Mouse (Mus musculus) gastrocnemius, postnatal 4 days (tissue): ENCODE results near the gene Prps2. TPM values are rescaled to one million over a fixed set of nuclear protein-coding genes. Genes with fewer than 3 reads are reported as not detected.
A peak's percentile ranks its signal among the peaks of the same experiment; 100 is the strongest.
"Not testable (repeated sequence)": the region's sequence is repeated elsewhere in the genome, so short reads cannot be mapped to it uniquely, and the experiment has no call there.

Experiments
- DNase-seq, 2 experiments: peaks; one replicate each; pipeline ENCODE4 v3.0.0; 2021 to 2022; ENCODE audit warnings: low spot score in 2 of 2, mixed read lengths in 2 of 2
- long read RNA-seq, 2 experiments: library from polyadenylated mRNA; stranded (forward); transcript quantifications; one replicate each; pipeline ENCODE4 v2.0.0; 2021
- total RNA-seq, 2 experiments: library from RNA; stranded (reverse); gene quantifications; 2 replicates each; pipeline ENCODE4 v1.2.3; 2021

The Prps2 gene
- 1 to 10 TPM; 6.6 to 7.2 TPM for total RNA-seq
- long read RNA-seq, experiment 1, transcript Prps2-201 (7 exons, 3,699 nt) = major isoform, 7 of 12 reads
- long read RNA-seq, experiment 1, partial matches to known transcripts = 4 of 12 reads
- long read RNA-seq, experiment 1, other reads (novel, unspliced or antisense) = 1 of 12 reads
- long read RNA-seq, experiment 2, transcript Prps2-201 (7 exons, 3,699 nt) = major isoform, 5 of 6 reads
- long read RNA-seq, experiment 2, partial matches to known transcripts = 1 of 6 reads
- long read RNA-seq, experiment 2, other reads (novel, unspliced or antisense) = 0 of 6 reads

DNA sequence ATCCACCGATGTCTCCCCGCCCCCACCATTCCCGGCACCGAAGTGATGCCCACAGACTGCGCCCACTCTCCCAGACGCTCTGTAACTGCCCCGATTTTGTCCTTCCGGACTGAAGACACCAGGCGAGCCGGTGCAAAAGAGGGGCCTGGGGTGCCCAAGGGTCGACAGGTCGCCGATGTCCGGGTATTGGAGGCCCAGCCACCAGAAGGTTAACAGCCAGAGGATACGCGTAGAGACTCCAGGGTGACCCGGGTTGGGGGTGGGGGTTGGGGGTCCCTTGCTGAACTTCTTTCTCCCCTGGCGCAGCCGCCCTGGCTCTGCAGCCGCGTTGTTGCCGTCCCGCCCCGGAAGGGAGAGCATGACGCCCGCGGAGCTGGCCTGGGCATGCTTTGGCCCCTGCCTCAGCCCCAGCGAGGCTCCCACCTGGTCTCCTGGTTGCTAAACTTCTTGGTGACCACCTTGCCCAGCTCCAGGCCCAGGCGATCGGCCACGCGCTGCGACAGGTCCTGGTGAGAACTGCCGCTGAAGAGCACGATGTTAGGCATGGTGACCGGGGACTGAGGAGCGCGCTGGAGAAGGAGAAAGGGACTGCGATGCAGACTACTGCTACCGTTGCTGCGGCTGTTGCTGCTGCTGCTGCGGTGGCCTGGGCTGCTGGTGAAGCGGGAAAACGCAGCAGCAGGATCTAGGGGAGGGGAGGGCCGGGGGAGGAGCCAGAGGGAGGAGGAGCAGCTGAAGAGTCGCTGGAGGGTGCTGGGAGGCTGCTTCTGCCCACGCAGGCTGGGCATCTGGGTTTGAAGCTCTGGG lies at the start of gene Prps2:
Gene Prps2, minus strand, starts transcription at position 703 of the 807 bp plus-strand sequence.
- DNase-seq = peak; percentile 17

DNA sequence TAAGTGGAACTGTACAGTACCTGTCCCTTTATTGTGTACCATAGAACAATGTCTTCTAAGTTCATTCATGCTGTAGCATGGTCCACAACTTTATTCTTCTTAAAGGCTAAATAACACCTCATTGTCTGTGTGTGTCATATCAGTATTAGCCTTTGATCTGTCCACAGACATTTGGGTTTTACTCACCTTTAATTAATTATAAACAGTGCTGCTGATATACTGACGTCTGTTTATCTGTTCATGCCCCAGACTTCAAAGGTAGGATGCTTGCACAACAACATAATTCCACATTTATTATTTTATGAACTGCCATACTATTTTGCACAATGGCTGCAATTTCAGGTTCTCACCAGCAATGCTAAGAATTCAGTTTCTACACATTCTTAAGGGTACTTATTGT lies 35.1 kb upstream of the Prps2 start:
- no peak for DNase-seq

DNA sequence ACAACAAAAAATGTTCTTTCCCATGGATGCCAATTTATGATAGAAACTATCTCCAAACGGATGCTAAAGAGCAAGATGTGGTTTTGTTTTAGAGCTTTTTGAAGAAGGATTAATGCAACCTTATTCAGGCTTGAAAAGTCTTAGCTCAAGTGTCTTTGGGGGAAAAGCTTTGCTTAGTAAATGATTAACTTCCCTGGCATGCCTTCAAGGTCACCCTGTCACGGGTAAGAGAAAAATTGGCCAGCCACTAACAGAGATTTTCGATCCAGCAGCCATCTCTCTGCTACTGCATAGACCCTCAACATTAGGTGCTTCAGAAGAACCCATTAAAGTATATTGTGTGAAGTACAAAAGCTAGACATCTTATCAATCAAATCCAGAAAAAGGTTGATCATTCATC lies 12.4 kb upstream of the Prps2 start:
- no peak for DNase-seq

DNA sequence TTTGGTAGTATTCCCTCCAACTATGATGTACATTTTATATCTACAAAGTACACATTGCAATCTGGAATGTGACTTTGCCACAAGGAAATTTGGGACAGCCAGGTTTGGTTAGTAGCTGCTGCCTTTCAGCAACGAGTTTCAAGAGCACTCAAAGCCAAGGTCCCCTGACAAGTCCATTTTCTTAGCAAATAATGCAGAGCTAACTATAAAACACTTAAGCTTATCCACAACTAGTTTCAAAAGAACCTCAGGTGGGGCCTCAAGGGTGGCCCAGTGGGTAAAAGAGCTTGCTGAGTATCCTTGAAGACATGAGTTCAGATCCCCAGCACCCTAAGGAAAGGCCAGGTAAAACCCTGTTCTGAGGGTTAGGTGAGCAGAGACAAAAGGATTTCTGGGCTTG lies 4.1 kb upstream of the Prps2 start:
- DNase-seq = no peak

DNA sequence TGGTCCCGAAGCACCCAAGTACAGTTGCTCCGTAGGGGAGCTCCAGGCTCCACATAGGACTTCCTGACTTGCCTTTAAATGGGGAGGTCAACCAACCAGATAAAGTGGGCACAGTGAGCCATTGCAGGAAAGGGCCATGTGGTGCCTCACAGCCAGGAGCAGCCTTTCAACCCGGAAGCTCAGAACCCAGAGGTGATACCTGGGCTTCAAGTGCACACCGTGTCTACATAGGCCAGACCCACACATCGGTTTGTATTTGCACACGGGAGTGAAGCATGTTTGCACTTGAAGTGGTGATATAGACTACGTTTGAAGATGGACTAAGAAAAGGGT lies 271 bp upstream of the Prps2 start:
- no peak for DNase-seq

DNA sequence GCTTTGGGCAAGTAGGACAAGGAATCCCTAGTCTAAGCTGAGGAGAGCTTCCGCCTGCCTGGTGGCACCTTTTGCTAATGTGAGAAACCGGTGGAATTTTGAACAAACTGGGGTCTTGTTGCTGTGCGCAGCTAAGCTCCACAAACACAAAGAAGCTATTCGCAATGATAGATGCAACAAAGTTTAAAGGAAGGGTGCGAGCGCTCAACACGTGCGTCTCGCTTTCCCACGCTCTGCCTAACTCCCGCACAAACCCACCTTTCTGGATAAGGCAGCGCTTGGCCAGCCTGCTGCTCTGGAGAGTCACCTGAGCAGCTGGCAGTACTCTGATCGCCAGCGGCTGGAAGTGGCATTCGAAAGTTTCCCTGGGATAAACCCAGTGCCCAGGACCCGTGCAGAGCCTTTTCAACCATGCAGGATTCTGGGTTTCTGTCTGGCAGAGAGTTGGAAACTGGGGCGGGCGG lies 934 bp downstream of the Prps2 start:
- peak in 1 of 2 experiments; percentile 6 for DNase-seq

DNA sequence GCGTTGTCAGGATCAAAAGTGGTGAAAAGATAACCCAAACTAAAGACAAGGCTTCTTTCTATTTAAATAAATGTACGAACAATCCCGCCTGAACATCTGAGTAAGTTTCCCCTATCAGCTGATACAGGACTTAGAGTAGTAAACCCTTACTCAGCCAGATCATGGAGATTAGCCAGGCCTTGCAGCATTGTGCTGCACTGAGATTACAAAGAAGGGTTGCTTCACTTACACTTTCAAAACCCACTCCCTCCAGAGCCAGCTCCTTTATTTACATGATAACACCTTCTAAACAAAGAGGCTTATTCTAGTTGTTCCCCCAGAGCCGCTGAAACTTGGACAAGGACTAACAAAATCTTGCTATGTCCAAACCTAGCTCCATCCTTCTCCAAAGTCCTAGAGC lies 2.5 kb downstream of the Prps2 start:
- no peak for DNase-seq

DNA sequence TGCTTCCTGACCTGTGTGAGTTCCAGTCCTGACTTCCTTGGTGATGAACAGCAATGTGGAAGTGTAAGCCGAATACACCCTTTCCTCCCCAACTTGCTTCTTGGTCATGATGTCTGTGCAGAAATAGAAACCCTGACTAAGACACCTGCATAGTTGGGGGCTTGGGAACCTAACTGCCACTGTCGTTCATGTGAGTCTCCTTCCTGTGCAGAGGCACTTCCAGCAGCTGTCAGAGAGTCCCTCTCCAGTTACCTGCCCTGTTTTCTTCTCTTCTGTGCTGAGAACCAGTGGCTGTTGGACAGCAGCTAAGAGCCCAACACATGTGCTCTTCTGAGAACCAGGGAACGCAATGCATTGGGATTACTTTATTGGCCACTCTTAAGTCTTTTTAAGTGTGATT lies 21.3 kb downstream of the Prps2 start:
- DNase-seq = not testable (repeated sequence)

DNA sequence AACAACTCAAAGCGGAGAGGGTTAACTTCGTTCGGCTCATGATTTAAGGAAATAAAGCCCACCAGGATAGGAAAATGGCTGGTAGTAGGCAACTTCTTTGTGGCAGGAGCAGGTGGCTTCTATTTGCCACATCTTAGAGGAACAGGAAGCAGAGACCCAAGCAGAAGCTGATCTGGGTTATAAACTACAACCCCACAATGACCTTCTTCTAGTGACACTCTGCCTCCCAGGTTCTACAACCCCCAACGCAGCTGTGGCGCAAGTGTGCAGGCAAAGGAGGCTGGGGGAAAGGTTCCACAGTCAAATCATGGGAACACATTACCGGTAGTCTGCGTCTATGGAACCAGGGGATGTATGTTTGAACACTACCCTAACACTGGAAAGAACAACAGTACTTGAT lies 22.8 kb downstream of the Prps2 start:
- DNase-seq = no peak

DNA sequence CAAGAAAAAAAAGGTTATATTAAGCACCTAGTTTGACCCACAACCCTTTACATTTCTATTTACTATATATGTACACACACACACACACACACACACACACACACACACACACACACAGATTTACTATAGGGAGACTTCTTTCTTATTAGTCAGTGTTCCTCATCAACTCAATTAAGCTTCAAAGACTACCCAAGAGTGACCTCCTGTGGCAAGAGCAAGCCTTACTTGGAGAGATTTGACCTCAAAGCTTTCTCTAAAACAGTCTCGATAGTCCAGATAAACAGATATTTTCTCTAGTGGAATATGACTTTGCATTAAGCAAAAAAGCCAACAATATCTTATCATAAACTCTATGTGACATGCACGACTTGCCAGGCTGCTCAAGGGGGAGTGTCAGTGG lies 25.1 kb downstream of the Prps2 start:
- no peak for DNase-seq

DNA sequence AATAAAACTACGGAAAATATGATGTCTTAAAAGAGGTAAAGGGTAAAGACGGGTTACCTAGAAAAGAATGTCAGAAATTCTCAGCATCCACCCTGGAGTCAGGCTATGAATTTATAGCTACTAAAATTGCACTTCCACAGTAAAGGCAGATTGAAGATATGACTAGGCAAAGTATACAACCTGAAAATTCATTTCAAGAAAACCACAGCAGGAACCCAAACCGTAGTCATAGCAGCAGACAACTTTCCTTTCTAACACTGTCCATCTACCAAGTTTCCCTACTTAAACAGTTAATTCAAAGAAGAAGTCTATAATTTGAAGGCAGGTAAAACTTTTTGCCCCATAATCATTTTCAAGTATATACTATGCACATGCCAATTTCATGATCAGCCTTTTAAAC lies 26.6 kb downstream of the Prps2 start:
- DNase-seq = no peak

DNA sequence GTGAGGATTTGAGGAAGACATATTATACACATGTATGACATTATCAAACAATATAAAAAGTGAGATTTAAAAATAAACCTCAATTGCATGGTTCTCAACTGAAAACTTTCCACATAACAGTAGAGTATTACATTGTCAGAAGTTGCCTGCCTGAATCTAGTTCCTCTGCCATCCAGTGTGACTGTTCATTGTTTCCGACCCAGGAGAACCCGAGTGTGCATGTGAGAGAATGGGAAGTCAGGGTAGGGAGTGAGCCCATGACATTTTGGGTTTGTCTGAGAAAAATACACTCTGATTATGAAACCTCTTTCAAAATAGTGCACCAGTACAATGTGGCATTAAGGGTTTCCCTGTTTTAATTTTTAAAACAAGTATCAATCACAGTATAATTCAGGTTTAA lies 28.9 kb downstream of the Prps2 start:
- DNase-seq = no peak

DNA sequence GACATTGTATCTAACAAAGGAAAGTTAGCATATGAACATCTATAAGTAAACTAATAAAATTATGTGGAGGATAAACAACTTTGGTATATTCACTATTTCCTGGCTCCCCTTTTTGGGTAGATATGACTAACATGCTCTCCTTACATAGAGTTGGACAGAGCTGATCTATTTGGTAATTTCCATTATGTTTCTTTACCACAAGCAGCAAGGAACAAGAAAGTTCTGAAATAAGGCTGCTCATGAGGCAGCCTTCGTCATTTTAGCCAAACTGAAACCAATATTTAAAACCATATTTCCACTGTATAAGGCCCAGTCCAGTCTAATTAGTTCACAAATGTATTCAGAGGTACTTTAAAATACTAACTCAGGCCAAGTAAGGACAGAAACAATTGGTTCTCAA lies 36.1 kb downstream of the Prps2 start:
- DNase-seq = no peak

DNA sequence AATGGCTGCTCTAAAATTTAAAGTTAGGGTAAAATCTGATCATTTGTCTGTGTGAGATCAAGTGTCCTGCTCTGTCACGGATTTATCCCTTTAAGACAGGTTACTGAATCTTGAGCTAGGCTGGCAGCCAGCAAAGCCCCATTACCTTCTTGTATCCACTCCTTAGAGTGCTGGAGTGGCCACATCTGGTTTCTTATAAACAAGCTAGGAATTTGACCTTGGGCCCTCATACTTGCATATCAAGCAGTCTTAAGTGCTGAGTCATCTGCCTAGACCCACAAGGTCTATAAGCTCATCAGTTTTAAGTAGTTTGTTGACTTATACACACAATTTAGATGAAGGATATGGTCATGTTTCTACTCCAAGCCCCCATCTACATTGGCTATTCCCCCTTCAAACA lies 38.2 kb downstream of the Prps2 start:
- no peak for DNase-seq

DNA sequence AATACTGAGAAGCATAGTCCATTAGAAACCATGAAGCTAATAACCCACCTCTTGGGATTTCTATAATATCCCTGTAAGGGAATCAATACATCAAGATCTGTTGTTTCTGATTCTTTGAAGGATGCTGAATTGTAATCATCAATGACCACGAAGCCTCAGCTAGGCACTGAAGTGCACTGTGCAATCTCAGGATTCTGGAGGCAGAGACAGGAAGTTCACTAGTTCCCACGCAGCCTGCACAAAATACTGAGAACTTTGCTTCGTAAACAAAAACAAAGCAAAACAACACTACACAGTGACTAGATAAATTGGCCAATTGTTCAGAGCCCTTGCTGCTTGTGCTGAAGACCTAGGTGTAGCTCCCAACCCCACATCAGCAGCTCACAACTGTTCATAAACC lies 40.7 kb downstream of the Prps2 start:
- DNase-seq = no peak

DNA sequence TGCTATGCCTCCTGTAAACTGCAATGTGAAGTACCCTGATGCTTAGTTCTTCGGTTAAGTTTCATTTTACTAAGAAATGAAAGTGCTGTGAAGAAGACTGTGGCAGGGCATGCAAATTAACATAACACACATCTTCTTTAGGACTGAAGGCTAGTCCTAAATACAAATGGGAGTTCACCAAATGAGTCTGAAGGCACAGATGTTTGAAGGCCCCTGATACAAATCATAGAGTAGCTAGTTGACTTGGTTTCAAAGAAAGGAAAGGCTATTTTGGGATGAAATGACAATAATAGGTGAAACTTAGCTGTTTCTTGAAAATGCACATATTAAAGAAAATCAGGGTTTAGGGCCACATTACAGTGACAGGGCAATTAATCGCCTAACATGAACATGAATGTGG lies 42.4 kb downstream of the Prps2 start:
- DNase-seq = no peak

DNA sequence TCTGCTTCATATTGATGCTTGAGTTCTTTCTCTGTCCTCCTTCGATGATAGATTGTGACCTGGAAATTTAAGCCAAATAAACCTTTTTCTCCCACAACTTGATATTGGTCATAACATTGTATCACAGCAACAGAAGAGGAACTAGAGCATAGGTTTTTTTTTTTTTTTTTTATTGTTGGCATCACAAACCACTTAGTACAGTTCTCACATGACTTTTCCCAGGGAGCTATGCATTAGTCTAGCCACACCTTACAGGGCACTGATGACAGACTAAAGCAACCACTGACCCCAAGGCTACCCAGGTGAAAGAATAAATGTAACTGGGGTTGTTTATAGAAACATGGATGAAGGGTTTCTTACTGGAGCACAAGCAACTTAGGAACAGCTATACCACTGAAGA lies 44.6 kb downstream of the Prps2 start:
- DNase-seq = no peak

DNA sequence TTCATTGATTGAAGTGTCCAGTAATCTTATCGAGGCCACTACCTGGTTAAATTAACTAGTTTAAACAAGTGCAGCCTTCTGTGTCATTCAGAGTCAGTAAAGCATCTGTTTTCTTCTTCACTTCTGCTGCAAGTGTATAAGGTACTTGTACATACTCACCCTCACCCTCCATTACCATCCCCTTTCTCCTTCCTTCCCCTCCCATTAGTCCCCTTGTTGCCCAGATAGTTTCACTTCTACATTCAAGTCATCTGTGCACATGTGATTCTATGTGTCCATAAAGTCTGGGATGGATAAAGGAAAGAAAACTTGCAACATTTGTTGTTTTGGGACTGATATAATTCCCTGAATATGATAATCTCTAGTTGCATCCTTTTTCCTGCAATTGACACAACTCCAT lies 48.0 kb downstream of the Prps2 start:
- DNase-seq = no peak

DNA sequence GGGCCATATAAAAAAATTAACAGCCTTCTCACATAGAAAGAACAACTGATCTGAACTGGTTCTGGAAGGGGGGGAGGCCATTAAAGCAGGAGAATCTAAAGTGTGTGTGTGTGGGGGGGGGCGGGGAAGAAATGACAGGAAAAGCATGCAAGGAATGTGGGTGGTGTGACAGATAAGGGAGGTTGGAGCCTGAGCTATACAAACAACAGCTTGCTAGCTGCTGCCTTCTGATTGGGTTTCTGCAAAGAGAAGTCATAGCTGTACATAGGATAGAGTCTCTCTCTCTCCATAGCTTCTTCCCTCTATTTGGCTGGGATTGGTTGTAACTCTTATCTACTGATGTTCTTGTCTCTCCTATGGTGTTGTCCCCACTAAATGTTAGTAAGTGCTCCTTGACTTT lies 49.9 kb downstream of the Prps2 start:
- no peak for DNase-seq

DNA sequence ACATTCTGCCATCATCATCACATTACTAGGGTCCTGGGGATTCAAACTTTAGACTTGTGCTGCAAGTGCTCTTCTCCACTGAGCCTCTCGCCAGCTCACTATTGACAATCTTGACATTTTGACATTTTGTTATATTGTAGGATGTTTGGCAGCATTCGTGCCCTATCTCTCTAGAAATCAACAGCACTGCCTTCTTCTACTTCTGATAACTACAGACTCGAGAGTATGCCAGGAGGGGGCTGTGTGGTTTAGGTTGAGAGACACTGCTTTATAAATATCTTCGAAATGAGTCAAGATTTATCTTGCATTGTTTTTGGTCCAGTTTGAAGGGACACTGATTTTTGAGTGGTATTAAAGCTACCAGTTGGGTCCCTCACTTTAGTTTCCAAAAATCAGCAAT lies 51.6 kb downstream of the Prps2 start:
- no peak for DNase-seq

DNA sequence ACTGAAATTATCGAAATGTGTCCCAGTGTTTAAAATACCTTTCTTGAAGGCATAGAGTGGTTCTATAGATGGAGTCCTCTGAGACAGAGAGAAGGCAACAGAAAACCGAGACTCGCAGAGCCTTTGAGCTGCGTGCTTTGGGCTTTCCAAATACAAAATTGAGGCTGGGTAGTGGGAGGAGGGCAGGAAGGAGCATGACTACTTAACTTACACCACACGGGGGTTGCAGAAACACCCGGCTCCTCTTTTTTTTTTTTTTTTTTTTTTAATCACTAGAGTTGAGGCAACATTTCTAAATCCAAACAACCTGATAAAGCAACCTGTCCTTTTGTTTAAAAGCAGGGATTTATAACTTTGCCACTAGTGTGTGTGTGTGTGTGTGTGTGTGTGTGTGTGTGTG lies 52.1 kb downstream of the Prps2 start, which contains the start of gene Tlr7:
Gene Tlr7, minus strand, starts transcription at position 160 of the 400 bp plus-strand sequence.
- DNase-seq = no peak

DNA sequence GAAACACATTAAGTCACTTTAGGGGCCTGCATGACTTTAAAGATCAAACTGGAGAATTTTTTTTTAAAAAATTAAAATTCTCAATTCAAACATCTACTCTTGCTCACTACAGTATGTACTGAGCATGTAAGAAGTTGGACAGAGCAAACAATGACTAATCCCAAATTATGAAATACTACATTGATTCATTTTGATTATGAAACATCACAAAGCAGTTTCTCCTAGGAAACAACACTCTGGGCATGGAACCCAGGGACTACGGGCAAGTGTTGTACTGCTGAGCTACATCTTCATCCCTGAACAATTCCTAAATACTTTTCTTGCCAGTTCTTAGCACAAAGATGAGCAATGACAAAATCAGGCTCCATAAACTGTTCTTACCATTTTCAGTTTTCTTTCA lies 52.9 kb downstream of the Prps2 start:
- DNase-seq = no peak

DNA sequence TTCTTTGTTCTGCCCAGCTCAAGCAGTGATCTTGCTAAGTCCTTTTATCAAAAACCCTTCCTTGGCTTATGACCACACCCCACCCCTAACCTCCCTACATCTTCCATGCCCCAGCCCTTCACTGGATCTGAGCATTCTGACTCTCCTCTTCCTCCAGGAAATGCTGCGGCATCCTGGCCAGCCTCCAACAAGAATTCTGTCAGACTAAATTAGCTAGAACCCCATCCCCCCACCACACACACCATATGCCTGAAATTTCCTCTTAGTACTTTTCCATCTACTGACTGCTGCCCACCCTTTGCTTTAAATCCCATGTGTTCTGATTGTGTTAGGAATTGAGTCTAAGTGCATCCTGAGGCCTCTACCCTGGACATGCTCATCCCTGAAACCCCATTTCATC lies 53.5 kb downstream of the Prps2 start:
- DNase-seq = no peak
